Mouse (Mus musculus) cerebellum, adult 11 months (tissue): ENCODE results near the gene Dynlrb2.

Source experiments
- DNase-seq: peaks from one replicate; pipeline ENCODE4 v3.0.0; 2022

Dynlrb2 gene

DNA sequence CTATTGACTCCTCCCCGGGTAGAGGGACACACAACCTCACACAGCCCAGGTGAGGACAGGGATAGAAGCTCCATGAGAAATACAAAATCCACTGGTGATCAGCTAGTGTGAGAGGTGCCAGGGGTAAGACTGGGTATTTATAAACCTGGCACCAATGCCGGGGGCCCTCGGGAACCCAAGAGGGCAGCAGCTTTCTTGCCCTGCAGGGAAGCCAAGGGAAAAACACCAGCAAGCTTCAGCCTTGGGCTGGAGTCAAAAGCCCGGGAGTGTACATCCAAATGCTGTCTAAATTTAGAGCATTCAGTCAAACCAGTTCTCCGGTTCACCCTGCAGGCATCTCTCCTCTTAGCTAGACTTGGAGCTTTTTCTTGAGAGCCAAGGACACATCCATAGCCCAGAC lies 38.1 kb downstream of the Dynlrb2 start:
- peak; percentile 82 for DNase-seq

DNA sequence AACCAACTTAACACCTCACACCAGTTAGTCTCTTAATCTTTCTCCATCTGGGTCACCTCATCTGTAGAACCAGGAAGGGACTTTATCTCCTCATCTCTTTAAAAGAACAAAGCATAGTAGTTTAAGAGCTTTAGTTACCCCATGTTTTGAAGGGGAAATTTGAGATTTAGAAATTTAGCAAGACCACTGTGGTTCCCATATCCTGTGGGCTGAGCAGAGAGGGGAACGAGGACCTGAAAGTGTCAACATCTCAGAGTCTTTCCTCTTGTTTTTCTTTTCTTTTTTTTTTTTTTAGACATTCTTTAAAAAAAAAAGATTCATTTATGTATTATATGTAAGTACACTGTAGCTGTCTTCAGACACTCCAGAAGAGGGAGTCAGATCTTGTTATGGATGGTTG lies 38.6 kb downstream of the Dynlrb2 start:
- no peak for DNase-seq

DNA sequence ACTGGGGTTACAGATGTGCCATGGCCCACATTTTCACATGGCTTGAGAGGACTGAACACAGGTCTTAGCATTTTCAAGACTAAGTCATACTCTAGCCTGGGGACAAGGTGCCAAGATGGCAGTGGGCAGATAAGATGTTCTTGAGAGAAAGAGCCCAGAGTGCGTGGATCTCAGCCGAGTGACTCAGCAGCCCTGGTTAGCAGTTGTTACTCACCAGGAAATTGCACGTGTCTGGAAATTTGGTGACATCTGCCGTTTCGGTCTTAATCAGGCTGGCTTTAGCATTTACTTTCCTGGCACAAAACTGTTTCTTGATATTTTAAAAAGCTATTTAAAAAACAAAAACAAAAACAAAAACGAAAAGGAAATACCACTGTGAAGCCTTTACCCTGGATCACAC lies 47.5 kb downstream of the Dynlrb2 start:
- peak; percentile 16 for DNase-seq

DNA sequence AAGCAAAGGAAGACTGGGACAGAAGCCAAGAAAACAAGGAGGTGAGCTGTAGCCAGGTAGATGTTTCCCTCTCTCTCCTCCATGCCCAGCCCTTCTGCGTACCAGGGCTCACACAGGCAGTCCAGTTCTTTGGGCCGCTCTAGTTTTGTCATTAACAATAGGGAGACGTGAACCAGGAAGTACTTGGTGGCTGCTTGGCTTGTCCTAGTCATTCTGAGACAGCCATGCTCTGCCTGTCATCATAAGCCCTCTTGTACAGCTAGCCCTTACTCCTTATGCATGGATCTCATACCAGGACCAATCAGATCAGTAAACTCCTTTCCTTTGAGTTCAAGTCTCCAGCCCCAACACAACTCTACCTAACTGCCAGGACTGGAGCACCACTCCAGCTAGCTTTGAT lies 48.0 kb downstream of the Dynlrb2 start:
- DNase-seq: no peak
